Mouse (Mus musculus) monocyte, adult 5-6 weeks (primary cell): ENCODE results near the gene Tnfrsf8. TPM values are rescaled to one million over a fixed set of nuclear protein-coding genes. Genes with fewer than 3 reads are reported as not detected.

Source experiments
- ATAC-seq: fragments of 153-309, 156-312 bp; replicated peaks from 2 replicates; pipeline ENCODE4 v1.8.0; 2017; ENCODE audit warnings: mild to moderate bottlenecking; ENCODE audit not compliant: low TSS enrichment, insufficient number of reproducible peaks, severe bottlenecking, poor library complexity, low FRiP score
- total RNA-seq: library from RNA; stranded (forward); fragments of 200-1000, 200-491, 200-594 nt; gene quantifications from 3 replicates; pipeline ENCODE4 v1.2.3, GENCODE M21; 2017

Tnfrsf8 gene
- total RNA-seq, 1 experiment from 2014 or later: 9.7 TPM

DNA sequence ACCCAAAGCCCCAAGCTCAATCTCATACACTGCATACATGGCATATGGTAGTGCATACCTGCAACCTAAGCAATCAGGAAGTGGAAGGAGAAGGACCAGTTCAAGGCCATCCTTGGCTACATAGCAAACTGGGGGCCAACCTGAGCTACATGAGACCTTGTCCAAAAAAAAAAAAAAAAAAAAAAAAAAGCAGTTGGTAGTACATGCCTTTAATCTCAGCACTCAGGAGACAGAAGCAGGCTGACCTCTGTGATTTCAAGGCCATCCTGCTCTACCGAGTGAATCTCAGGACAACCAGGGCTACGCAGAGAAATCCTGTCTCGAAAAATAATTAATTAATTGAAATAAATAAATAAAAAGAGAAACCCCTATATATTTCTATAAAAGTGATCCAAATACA, 1.7 kb downstream of the Tnfrsf8 start:
- no peak for ATAC-seq

DNA sequence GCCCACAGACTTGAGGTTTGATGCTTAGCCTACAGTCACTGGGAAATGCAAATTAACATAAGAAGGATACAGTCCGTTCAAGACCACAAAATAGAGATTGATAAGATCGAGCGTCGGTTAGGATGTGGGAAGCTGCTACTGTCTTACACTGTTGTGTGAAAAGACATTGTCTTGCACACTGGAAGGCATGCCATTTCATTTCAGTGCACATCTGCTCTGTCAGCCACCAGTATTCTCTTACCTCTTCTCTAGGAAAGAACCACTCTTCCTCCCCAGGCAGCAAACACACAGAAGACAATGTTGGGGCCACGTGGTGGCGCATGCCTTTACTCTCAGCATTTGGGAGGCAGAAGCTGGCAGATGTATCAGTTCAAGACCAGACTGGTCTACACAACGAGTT, 2.4 kb downstream of the Tnfrsf8 start:
- no peak for ATAC-seq

DNA sequence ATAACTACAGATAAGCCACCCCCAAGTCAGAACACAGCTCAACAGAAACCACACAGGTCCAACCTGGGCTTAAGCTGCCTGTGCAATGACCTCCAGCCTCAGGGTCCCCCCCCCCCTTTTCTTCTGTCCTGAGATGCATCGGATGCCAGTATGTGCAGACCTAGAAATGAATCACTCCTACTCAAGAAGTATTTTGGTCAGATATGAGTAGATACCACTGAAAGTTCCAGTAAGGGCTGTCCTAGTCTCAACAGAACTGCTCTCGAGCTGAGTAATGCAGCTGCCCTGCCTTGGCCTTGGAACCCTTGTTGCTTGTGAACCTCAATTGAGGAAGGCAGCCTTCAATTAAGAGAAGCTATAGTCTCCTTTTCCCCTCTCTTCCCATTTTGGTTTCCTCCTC, 4.1 kb downstream of the Tnfrsf8 start:
- ATAC-seq: no peak

DNA sequence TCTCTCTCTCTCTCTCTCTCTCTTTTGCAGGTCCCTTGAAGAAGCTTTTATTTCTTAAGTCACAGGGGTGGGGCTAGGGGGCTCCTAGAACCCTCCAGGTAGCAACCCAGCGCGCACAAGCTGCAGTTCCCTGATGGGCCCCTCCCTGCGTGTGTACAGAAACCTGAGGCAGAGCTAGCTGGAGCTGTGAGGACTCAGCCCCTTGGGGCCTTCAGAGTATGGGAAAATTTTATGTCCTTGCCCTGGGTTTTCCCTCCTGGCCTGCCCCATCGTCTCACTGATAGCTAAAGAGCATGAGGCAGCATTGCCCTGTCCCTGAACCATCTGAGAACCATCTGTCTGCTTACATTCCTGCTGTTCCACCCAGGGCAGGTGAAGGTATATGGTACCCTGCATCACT, 8.5 kb downstream of the Tnfrsf8 start:
- no peak for ATAC-seq

DNA sequence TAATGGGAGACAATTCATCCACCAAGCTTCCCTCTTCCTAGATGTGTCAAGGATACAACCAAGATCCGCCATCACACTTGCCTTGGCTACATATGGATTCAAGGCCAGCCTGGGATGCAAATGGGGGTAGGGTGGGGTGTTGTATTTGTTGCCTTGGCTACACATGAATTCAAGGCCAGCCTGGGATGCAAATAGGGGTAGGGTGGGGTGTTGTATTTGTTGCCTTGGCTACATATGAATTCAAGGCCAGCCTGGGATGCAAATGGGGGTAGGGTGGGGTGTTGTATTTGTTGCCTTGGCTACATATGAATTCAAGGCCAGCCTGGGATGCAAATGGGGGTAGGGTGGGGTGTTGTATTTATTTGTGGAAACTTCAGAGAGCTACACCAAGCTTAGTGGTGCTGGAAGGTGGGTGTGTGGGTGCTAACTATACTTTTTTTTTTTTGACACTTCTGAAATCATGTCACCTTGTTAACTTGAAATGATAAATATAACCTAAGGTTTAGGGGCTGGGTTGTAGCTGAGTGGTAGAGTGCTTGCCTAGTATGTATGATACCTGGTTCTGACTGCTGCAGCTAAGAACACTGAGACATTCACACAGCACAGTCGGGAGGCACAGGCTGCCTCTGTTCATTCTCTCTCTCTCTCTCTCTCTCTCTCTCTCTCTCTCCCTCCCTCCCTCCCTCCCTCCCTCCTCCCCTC, 9.2 kb downstream of the Tnfrsf8 start:
- ATAC-seq: peak; percentile 20; the same call in 1 of the 2 replicates

DNA sequence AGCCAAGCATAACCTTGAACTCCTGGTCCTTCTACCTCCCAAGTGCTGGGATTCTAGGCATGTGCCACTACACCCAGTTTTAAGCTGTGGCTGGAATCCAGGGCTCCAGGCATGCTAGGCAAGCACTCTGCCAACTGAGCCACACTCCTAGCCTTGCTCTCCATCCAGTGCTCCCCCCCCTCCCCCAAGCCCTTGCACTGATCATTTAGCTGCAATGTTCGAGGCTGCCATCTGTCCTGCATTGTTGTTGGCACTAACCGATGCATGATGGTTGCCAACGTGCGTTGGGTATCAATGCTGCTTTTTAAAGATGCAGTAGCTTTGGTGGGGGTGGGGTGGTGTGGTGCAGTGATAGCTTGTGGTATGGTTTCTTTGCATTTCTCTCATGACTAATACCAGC, 10.9 kb downstream of the Tnfrsf8 start:
- no peak for ATAC-seq

DNA sequence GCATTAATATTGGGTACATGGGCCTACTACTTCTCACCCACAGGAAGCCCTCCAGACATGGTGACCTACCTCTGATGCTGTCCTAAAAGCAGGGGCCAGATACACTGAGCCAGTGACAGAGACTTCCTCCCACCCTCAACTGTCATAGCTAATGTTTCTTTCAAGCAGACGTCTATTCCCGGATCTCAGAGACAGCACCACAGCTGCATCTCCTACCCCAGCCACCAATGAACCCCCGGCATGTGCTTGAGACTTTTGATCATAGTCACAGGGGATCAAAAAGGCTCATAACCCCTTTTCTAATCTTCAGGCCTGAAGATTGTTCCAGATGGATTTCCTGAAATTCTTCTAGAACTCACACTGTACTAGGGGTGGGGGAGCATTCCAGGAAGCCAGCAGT, 12.9 kb downstream of the Tnfrsf8 start:
- ATAC-seq: no peak

DNA sequence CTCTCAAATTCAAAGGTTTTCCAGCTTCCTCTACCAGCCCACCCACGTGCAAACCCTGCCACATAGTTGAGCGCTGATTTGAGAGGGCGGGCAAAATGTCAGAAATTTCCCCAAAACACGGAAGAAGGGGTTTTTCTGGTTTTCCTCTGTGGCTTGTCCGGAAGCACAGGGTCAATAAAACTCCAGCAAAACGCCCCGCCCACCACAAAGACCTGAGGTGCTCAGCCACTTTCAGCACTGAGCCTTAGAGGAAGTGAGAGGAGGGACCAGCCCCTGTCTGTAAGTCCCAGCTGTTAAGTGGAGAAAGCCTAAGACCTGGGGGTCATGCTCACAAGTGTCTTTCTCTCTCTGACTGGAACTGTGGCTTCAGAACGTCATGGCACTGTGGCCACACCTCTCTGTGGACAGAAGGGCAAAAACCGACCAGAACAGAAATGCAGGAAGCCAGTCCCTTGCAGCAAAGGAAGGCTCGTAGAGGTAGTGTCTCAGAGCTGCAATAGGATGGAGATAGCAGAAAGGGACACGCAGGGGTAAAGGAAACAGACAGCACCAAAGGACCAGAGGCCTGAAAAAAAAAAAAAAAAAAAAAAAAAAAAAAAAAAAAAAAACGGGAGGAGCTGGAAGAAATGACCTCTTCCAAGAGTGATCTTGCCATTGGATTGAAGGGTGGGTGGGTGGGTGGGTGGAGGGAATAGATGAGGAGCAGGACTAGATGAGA, 14.6 kb downstream of the Tnfrsf8 start:
- ATAC-seq: peak; percentile 59

DNA sequence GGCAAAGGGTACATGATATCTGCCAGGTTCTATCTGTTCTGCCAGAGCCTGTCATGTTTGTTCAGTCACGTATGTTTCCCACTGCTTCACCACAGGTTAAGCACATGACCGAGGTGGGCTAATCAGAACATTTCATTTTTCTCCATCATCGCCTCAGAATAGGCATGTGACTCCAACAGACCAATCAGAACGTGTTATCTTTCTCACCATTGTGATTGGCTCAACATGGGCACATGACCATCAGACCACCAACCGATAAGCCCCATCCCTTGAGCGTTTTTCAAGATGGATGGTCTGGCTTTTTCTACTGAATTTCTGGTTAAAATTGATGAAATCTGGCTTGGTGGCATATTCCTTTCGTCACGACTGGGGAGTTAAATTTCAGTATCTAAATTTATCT, 15.6 kb downstream of the Tnfrsf8 start:
- no peak for ATAC-seq

DNA sequence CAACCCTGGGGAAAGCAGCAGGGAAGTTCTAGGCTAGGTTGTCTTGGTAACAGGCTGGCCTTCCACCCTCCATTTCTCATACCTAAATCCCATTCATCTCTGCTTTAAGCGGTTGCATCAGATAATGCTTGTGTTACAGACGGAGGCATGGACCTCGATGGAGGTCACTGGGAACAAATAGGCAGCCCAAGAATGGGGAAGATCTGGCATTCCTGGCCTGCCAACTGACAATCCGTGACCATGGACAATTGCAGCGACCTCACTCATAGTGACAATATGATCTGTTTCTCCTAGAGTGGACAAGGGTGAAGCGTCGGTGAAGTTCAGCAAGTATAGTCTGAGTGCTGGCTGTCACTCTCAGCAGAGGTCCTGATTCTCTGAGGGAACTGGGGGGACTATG, 16.1 kb downstream of the Tnfrsf8 start:
- no peak for ATAC-seq

DNA sequence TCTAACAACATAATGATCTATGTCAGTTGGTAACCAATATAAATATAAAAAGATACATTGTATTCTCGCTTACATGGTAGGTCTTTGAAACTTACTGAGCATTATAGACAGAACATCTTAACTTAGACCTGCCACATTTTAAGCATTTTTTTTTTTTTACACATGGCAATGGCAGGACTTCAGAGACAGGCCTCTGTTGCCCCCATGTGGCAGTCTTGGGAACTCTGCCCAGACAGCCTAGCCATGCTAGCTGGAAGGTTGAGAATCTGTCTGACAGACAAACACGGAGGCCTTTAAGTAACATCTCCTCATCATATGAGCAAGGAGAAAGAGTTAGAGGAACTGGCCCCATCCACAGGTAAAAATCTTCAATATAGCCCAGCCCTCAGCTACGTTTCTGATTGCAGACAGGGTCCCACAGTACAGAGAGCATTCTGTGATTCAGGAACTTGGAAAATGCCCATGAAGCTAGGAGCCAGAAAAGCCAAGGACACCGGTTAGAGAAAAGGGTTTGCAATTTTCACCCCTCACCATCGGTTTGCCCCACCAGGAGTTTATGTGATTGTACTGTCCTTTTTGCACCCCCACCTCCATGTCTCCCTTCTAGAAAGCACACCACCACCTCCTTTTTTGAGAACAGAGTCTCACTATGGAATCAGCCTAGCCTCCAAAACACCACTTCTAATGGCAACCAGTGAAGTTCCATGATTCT, 19.2 kb downstream of the Tnfrsf8 start:
- ATAC-seq: peak; percentile 54

DNA sequence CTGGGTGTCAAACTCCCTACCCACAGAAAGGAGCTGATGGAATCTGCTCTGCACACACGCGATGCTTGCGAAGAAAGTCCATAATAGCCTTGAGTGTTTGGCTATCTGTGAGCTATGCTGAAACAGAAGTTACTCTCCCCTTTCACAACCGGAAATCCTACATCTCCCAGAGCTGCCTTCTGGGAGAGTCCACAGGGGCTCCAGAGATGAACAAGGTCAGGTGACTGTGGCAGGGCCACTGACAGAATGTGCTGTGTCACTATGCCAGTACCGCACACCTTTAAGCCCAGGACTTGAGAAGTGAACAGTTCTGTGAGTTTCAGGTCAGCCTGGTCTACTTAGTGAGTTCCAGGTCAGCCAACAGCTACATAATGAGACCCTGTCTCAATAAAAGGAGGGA, 20.4 kb downstream of the Tnfrsf8 start:
- no peak for ATAC-seq

DNA sequence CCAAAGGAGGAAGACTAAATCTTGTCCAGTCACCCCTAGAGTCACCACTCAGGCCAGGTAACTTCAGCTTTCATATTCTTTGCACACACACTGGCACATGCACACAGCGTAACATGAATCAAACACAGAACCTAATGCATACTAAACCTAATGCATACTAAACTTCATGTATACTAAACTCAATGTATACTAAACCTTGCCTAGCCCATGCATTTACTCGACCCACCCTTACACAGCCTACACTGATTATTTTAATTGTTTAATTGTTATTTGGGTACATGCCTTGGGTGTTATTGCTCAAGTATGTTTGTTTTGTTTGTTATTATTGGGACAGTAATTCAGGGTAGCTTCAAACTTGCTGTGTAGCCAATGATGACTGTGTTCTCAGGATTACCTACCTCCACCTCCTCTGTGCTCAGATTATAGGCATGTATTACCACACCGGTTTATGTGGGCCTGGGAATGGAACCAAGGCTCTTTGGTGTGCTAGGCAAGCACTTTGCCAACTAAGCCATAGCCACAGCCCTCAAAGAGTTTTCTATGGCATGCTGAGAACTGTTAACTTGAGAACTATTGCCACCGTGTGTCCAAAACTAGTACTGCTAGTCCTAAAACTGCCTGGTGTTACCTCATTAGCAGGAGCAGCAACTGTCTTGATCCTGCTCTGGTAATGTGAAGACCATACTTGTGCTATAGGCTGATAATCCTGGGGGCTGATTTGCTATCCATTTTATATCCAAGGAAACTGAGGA, 28.4 kb downstream of the Tnfrsf8 start:
- ATAC-seq: peak; percentile 85

DNA sequence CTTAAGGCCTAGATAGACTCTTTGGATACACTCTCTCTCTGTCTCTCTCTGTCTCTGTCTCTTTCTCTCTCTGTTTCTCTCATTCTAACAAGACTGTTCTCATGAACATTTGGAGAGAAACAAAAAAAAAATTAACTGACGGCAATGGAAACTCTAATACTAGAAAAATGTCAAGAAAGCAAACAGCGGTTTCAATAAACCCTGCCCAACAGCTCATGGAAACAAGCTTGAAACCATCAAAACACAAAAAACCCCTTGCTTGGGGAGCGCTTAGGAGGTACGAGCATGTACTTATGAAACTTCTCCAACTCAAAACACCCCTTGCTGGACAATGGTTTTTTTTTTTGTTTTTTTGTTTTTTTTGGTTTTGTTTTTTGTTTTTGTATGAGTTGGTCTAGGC, 30.3 kb downstream of the Tnfrsf8 start:
- ATAC-seq: no peak

DNA sequence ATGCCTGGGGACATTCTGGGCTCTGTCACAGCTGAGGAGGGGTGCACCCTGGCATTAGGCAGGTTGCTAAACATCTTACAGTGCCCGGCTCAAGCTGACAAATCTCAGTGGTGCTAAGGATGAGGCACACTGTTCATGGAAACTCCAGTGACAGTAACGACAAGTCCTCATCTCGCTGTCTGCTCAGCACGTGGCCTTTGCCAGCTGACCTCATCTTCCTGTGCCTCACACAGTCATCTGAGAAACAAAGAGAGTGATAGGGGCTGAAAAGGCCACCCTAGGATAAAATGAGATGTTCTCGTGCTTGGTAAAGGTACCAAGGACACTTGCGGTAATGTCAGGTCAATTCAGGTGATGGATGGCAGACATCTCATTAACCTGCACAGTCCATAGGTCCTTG, 31.5 kb downstream of the Tnfrsf8 start:
- no peak for ATAC-seq

DNA sequence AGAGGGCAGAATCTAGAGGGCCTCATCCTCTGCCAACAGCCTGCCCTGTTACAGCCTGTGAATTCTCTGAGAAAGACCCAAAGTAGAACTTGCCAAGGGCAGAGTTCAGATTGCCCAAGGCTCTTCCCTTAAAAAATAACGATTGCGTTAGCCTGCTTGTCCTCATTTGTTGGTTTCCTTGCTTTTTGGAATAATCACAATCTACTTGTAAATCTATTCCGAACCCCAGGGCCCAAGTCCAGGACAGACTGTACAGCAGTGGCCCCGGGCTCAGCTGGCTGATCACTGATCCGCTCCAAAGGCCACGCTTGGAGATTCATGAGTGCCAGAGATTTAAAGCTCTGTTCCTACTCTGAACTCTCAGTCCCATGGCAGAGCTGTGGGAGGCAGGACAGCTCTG, 34.0 kb downstream of the Tnfrsf8 start:
- ATAC-seq: no peak

DNA sequence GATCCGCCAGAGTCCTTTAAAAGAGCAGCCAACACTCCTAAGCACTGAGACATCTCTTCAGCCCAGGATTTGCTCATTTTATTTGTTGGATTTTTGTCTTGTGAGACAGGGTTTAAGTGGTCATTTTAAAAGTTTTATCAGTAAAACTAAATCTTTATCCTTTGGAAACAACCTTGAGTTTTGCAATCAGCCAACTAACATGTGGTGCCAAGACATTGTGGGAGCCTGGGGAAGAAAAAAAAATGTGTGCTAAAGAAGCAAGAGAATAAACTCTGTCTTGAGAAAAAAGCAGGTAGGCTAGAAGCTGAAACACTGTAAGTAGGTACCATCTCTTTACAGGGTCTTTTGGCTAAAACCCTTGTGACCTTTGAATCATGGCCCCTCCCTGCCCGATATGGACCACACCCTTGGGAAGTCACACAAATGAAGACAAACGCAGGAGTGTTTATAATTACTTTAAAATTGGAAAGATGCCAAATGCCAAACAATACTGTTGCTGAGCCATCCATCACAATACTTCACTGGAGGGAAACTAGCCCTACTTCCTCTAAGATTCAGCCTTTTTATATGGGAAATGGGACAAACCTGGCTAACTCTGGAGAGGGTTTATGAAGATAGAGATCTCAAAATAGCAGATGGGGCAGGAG, 36.1 kb downstream of the Tnfrsf8 start:
- 0 out of 2 replicates have a peak, but pooled peaks have one; percentile 8 for ATAC-seq

DNA sequence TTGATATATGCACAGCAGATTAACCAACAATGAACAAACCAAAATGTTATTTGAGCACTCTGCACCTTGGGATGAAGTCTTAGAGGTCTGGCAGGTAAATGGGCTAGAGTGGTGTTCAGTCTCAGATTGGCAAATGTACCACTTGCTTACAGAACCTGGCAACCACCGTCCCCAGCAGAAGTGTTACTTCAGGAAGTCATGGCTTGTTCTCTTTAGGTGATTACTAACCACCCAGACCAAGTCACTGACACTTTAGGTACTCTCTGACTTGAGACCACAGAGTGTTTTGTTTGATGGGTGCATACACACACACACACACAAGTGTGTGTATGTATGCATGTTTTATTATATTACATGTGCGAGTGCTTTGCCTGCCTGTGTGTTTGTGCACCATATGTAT, 36.7 kb downstream of the Tnfrsf8 start:
- no peak for ATAC-seq
